Mouse (Mus musculus) cortical plate, adult 2 months (tissue): ENCODE results near the gene Gm20835. TPM values are rescaled to one million over a fixed set of nuclear protein-coding genes. Genes with fewer than 3 reads are reported as not detected.
"Not testable (repeated sequence)": the region's sequence is repeated elsewhere in the genome, so short reads cannot be mapped to it uniquely, and the experiment has no call there.

Experiments used
- H3K27ac ChIP-seq: fragments of 200-500 bp; 2 replicates; pipeline ENCODE4 v1.5.1; 2012; ENCODE audit warnings: low read length, control low read depth, inconsistent platforms; ENCODE audit not compliant: insufficient read depth
- H3K4me1 ChIP-seq: fragments of 200-500 bp; 2 replicates; pipeline ENCODE4 v1.6.1; 2011; ENCODE audit warnings: low read length; ENCODE audit not compliant: control insufficient read depth, insufficient read depth
- H3K4me3 ChIP-seq: fragments of 200-500 bp; 2 replicates; pipeline ENCODE4 v1.5.1; 2011; ENCODE audit warnings: mild to moderate bottlenecking, low read length, control low read depth; ENCODE audit not compliant: insufficient read depth
- polyA plus RNA-seq: library from polyadenylated mRNA; depleted of rRNA; stranded (reverse); fragments of >200 nt; gene quantifications from 2 replicates; pipeline ENCODE4 v1.2.3, GENCODE M21; 2012; rRNA removed

Gene Gm20835
- not detected in 2 replicates for polyA plus RNA-seq

GRCm38 (mm10) chrY:36735190-36735589 is at the start of gene Gm20835:
Gene Gm20835 (minus strand): TSS chrY:36735290.
- not testable (repeated sequence) for H3K27ac ChIP-seq, H3K4me3 ChIP-seq, H3K4me1 ChIP-seq
